Mouse (Mus musculus) lung, postnatal 0 days (tissue): ENCODE data around the gene Tm4sf4.

Experiments used
- CTCF ChIP-seq: IDR thresholded peaks from 2 replicates; pipeline ENCODE4 v1.5.1; 2016; ENCODE audit warnings: antibody characterized with exemption, mild to moderate bottlenecking
- EP300 ChIP-seq: IDR thresholded peaks from 2 replicates; pipeline ENCODE4 v1.6.1; 2016; ENCODE audit warnings: antibody characterized with exemption, mild to moderate bottlenecking, control low read depth

DNA sequence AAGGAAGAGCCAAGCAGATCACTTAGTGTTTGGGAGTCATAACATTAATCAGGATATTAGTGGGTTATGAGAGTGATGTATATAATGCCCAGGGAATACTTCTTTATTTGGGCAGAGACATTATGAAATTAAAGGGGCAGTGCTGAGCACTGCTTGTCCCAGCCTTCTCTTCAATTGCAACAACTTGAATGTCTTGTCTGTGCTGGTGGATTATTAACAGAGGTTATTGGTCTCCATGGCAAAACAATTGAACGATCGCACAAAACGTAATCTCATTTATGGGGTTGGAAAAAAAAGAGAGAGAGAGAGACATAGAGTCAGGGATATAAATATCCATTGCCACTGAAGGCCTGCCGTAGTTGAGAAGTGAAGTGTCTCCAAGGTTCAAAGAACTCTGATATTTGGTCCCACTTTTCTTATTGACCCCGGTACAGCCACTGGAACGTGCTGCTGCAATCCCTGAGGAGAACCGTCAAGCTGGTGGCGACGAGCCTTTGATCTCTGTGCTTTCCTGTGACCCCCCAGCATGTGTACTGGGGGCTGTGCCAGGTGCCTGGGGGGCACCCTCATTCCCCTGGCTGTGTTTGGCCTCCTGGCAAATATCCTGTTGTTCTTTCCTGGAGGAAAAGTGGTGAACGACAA, at the start of gene Tm4sf4:
- TF ChIP-seq CTCF (no peak), EP300 (no peak)
